In genomic region chr5:36367181-36367610, GRCm38 (mm10) we compare ENCODE assay signal across 9 mouse cellular contexts. TPM values are rescaled to one million over a fixed set of nuclear protein-coding genes. Genes with fewer than 3 reads are reported as not detected.
DNase-seq lines count a peak whose midpoint lies in the region; ATAC-seq lines count a peak whose summit lies in the region.
"Had no signal": no experiment of that assay in that cellular context is flagged by ENCODE, and none has a peak within 500 bp of the region (broad histone marks: within the 10 kb centered on the region; RNA-seq: fewer than 3 reads in every experiment).

No protein-coding gene starts in this region.

- no peak overlapping the region for H3K27ac ChIP-seq in kidney, embryonic 14.5 days (ENCODE audit: low read depth, low read length)
- no peak overlapping the region for H3K27ac ChIP-seq in embryonic facial prominence, embryonic 14.5 days (replicated peaks; ENCODE audit: low read depth, low read length)
- no peak overlapping the region for H3K27ac ChIP-seq in forebrain, embryonic 15.5 days (replicated peaks)
- H3K27ac ChIP-seq in forebrain, embryonic 12.5 days = no peak overlapping the region
- H3K27ac ChIP-seq: liver, embryonic 14.5 days had no signal

- no peak overlapping the region for H3K9ac ChIP-seq in kidney, embryonic 14.5 days (ENCODE audit: low read depth, low read length)
- no peak overlapping the region for H3K9ac ChIP-seq in embryonic facial prominence, embryonic 14.5 days (ENCODE audit: low read depth, low read length)
- H3K9ac ChIP-seq in forebrain, embryonic 15.5 days (replicated peaks) = no peak overlapping the region
- no peak overlapping the region for H3K9ac ChIP-seq in forebrain, embryonic 12.5 days
- H3K9ac ChIP-seq: liver, embryonic 14.5 days had no signal

- H3K4me1 ChIP-seq in kidney, embryonic 14.5 days (ENCODE audit: control insufficient read depth, insufficient read depth, low read length) = peaks cover 20% of the 10 kb centered on the region
- peaks cover 23% of the 10 kb centered on the region for H3K4me1 ChIP-seq in embryonic facial prominence, embryonic 14.5 days (ENCODE audit: control insufficient read depth, insufficient read depth, low read length)
- H3K4me1 ChIP-seq in forebrain, embryonic 15.5 days = peaks cover 22% of the 10 kb centered on the region
- H3K4me1 ChIP-seq in forebrain, embryonic 12.5 days = peaks cover 25% of the 10 kb centered on the region

- no peaks in the 10 kb centered on the region for H3K9me3 ChIP-seq in kidney, embryonic 14.5 days (ENCODE audit: control insufficient read depth, low read length)
- H3K9me3 ChIP-seq in embryonic facial prominence, embryonic 14.5 days (ENCODE audit: control insufficient read depth, low read length) = no peaks in the 10 kb centered on the region
- no peaks in the 10 kb centered on the region for H3K9me3 ChIP-seq in forebrain, embryonic 15.5 days
- no peaks in the 10 kb centered on the region for H3K9me3 ChIP-seq in forebrain, embryonic 12.5 days

- H3K4me2 ChIP-seq in kidney, embryonic 14.5 days (replicated peaks; ENCODE audit: low read depth, low read length) = no peak overlapping the region
- no peak overlapping the region for H3K4me2 ChIP-seq in embryonic facial prominence, embryonic 14.5 days (ENCODE audit: low read depth, low read length)
- H3K4me2 ChIP-seq in forebrain, embryonic 15.5 days (replicated peaks) = no peak overlapping the region
- H3K4me2 ChIP-seq in forebrain, embryonic 12.5 days = no peak overlapping the region
- H3K4me2 ChIP-seq: midbrain, embryonic 11.5 days had no signal

- 77% methylated on average over 3 of the region's 3 CpGs for WGBS in kidney, embryonic 14.5 days
- whole genome bisulfite sequencing in embryonic facial prominence, embryonic 14.5 days = 50% methylated on average over 3 of the region's 3 CpGs
- 77% methylated on average over 3 of the region's 3 CpGs for WGBS in forebrain, embryonic 15.5 days
- WGBS in forebrain, embryonic 12.5 days = 80% methylated on average over 3 of the region's 3 CpGs

- H3K27me3 ChIP-seq in kidney, embryonic 14.5 days (ENCODE audit: control insufficient read depth, insufficient read depth, low read length) = no peaks in the 10 kb centered on the region
- no peaks in the 10 kb centered on the region for H3K27me3 ChIP-seq in embryonic facial prominence, embryonic 14.5 days (replicated peaks; ENCODE audit: control insufficient read depth, insufficient read depth, low read length)
- H3K27me3 ChIP-seq in forebrain, embryonic 15.5 days = no peaks in the 10 kb centered on the region
- no peaks in the 10 kb centered on the region; the same call in 1 of the 2 replicates for H3K27me3 ChIP-seq in forebrain, embryonic 12.5 days

- H3K36me3 ChIP-seq in kidney, embryonic 14.5 days (ENCODE audit: control insufficient read depth, insufficient read depth, low read length) = no peaks in the 10 kb centered on the region
- H3K36me3 ChIP-seq in embryonic facial prominence, embryonic 14.5 days (ENCODE audit: control insufficient read depth, insufficient read depth, low read length) = no peaks in the 10 kb centered on the region
- no peaks in the 10 kb centered on the region for H3K36me3 ChIP-seq in forebrain, embryonic 15.5 days
- H3K36me3 ChIP-seq in forebrain, embryonic 12.5 days (replicated peaks) = no peaks in the 10 kb centered on the region

- intact Hi-C loops in heart, postnatal 10 days (cut with DNase I) = no loop called here

- no peak overlapping the region for H3K4me3 ChIP-seq in kidney, embryonic 14.5 days (ENCODE audit: low read length)
- H3K4me3 ChIP-seq in embryonic facial prominence, embryonic 14.5 days (ENCODE audit: low read depth, low read length) = no peak overlapping the region
- no peak overlapping the region for H3K4me3 ChIP-seq in forebrain, embryonic 15.5 days
- H3K4me3 ChIP-seq in forebrain, embryonic 12.5 days (replicated peaks) = no peak overlapping the region

- ATAC-seq in kidney, embryonic 14.5 days (ENCODE audit: low FRiP score, low TSS enrichment) = no peak
- ATAC-seq in embryonic facial prominence, embryonic 14.5 days (ENCODE audit: low read depth) = peak; percentile 59; the same call in 1 of the 2 replicates
- no peak for ATAC-seq in forebrain, embryonic 15.5 days (replicated peaks)
- no peak for ATAC-seq in forebrain, embryonic 12.5 days (ENCODE audit: low FRiP score)

- DNase-seq in kidney, adult 9 months = peak; percentile 38
- DNase-seq in adipocyte (ENCODE audit: low spot score) = peak; percentile 18
- DNase-seq in embryonic facial prominence, embryonic 14.5 days (ENCODE audit: low spot score) = peak; percentile 77
- DNase-seq in heart, postnatal 10 days = peak; percentile 80 to 81

RNA-seq across cellular contexts. Expression of gene Sorcs2, which starts 30.7 kb away (rescaled TPM):
- polyA plus RNA-seq in kidney, embryonic 14.5 days (2014; fragmentation: Nextera tagmentation; extraction: Ambion mirVana) = 7.1 and 10.3 TPM in 2 replicates
- polyA plus RNA-seq in embryonic facial prominence, embryonic 14.5 days (2014; fragmentation: Nextera tagmentation; extraction: Ambion mirVana) = 21.6 and 22.5 TPM in 2 replicates
- 10 to 100 TPM; 12.2 to 12.5 TPM for total RNA-seq in heart, postnatal 10 days (2021)
- 7.3 and 7.9 TPM in 2 replicates for polyA plus RNA-seq in forebrain, embryonic 15.5 days (2015; fragmentation: Nextera tagmentation; extraction: Ambion mirVana)
- polyA plus RNA-seq in forebrain, embryonic 12.5 days (2016; fragmentation: Nextera tagmentation; extraction: Ambion mirVana) = 10.4 and 11.0 TPM in 2 replicates

Comparison
In these comparisons a context has a peak if more than half of its experiments do, and no peak if none do; other contexts are left out.
1. DNase-seq: peak in every context shown above with its lines; median percentile 80 in heart, postnatal 10 days; 77 in embryonic facial prominence, embryonic 14.5 days; 38 in kidney, adult 9 months; 18 in adipocyte.